Mouse (Mus musculus): ENCODE measurements around the gene Gpc3.

Gene Gpc3

GRCm38 (mm10) chrX:52613328-52614030, at the start of gene Gpc3:
Gpc3 (minus strand) TSS chrX:52613950.
- DNase-seq (ENCODE audit: low spot score in 2 of 2): peak; percentile 27 to 46

- DNase-seq (ENCODE audit: low spot score in 2 of 2): peak in 1 of 2 experiments; percentile 6
Observed at GRCm38 (mm10) chrX:52651975-52652374, 38.2 kb upstream of the Gpc3 start.

- no peak for DNase-seq (ENCODE audit: low spot score in 2 of 2)
Observed at GRCm38 (mm10) chrX:52651472-52651948, 37.8 kb upstream of the Gpc3 start.

- DNase-seq (ENCODE audit: low spot score in 2 of 2): no peak
Observed at GRCm38 (mm10) chrX:52648910-52649785, 35.4 kb upstream of the Gpc3 start.

GRCm38 (mm10) chrX:52644393-52644792, 30.6 kb upstream of the Gpc3 start:
- DNase-seq (ENCODE audit: low spot score in 2 of 2): no peak

GRCm38 (mm10) chrX:52643350-52643749, 29.6 kb upstream of the Gpc3 start:
- no peak for DNase-seq (ENCODE audit: low spot score in 2 of 2)

- no peak for DNase-seq (ENCODE audit: low spot score in 2 of 2)
Observed at GRCm38 (mm10) chrX:52642126-52642525, 28.4 kb upstream of the Gpc3 start.

GRCm38 (mm10) chrX:52637419-52637818, 23.7 kb upstream of the Gpc3 start:
- no peak for DNase-seq (ENCODE audit: low spot score in 2 of 2)

- DNase-seq (ENCODE audit: low spot score in 2 of 2): no peak
Observed at GRCm38 (mm10) chrX:52633976-52634375, 20.2 kb upstream of the Gpc3 start.

GRCm38 (mm10) chrX:52632688-52633324, 19.1 kb upstream of the Gpc3 start:
- no peak for DNase-seq (ENCODE audit: low spot score in 2 of 2)

GRCm38 (mm10) chrX:52626963-52627716, 13.4 kb upstream of the Gpc3 start:
- DNase-seq (ENCODE audit: low spot score in 2 of 2): no peak

GRCm38 (mm10) chrX:52617813-52618212, 4.1 kb upstream of the Gpc3 start:
- DNase-seq (ENCODE audit: low spot score in 2 of 2): no peak

GRCm38 (mm10) chrX:52616152-52616551, 2.4 kb upstream of the Gpc3 start:
- no peak for DNase-seq (ENCODE audit: low spot score in 2 of 2)

GRCm38 (mm10) chrX:52614031-52614381, 256 bp upstream of the Gpc3 start:
- DNase-seq (ENCODE audit: low spot score in 2 of 2): no peak

- no peak for DNase-seq (ENCODE audit: low spot score in 2 of 2)
Observed at GRCm38 (mm10) chrX:52612806-52613205, 944 bp downstream of the Gpc3 start.

GRCm38 (mm10) chrX:52611987-52612670, 1.6 kb downstream of the Gpc3 start:
- no peak for DNase-seq (ENCODE audit: low spot score in 2 of 2)

- DNase-seq (ENCODE audit: low spot score in 2 of 2): no peak
Observed at GRCm38 (mm10) chrX:52611541-52611940, 2.2 kb downstream of the Gpc3 start.

- no peak for DNase-seq (ENCODE audit: low spot score in 2 of 2)
Observed at GRCm38 (mm10) chrX:52603143-52603542, 10.6 kb downstream of the Gpc3 start.

GRCm38 (mm10) chrX:52599246-52599645, 14.5 kb downstream of the Gpc3 start:
- no peak for DNase-seq (ENCODE audit: low spot score in 2 of 2)

- no peak for DNase-seq (ENCODE audit: low spot score in 2 of 2)
Observed at GRCm38 (mm10) chrX:52587671-52588070, 26.1 kb downstream of the Gpc3 start.

GRCm38 (mm10) chrX:52559995-52560394, 53.8 kb downstream of the Gpc3 start:
- no peak for DNase-seq (ENCODE audit: low spot score in 2 of 2)
